Mouse (Mus musculus): ENCODE results near the gene Srrd.

The Srrd gene

DNA sequence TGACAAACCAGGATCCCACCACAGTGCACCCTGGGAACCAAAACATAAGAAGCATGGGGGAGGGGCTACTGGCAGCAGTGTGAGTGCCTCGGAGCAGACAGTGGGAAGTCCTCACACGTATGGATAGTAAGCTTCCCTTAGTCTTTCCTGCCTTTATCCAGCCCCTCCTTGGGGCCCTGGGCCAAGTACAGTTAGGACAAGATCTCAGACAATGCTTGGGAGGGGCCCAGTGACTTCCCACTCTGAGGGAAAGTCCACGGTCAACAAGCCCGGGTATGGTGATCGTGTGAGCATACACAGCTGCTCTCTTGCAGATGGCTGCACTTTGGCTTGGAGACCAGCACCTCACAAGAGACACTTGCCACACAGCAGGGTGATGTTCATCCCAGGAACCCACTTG, 25.5 kb downstream of the Srrd start:
- no peak for DNase-seq (ENCODE audit: low spot score)

DNA sequence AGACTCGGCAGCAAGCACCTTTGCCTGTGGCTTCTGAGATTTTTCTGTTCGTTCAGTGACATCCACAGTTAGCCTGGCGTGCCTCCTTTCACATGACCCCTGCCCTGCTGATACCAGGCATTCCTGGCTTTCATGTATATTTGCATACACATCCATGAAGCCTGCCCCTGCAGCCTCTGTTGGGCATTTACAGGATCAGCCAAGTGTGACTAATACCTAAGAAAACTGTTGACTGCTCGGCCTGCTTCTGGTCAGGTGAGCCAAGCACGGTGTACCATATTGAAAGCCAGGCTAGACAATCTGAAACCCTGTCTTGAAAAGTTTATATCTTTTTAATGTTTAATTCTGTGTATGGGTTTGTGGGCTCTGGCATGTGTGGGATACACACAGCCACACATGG, 26.4 kb downstream of the Srrd start:
- DNase-seq (ENCODE audit: low spot score), result no peak

GRCm38 (mm10) chr5:112313222-112313885, 29.5 kb downstream of the Srrd start:
- no peak for DNase-seq (ENCODE audit: low spot score)

GRCm38 (mm10) chr5:112305842-112306241, 37.0 kb downstream of the Srrd start:
- DNase-seq (ENCODE audit: low spot score), result no peak

- DNase-seq (ENCODE audit: low spot score), result no peak
Observed at GRCm38 (mm10) chr5:112302310-112302709, 40.5 kb downstream of the Srrd start.

DNA sequence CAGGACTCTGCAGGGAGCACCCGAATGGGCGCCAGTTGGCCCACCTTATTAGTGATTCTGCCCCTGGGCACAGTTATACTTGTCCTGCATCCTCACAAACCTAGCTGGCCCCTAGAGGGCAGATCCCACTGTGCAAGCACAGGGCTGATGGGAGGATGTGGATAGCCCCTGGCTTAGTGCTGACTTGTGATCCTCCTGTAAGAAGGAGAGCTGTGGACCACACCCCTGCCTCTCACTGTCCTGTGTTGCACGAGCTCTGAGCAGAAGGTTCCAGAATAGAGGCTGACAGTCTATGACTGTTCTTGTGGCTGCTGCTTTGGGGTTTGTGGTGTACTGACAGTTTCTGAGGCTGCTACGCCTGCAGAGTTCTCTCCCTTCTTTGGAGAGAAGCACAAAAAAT, 41.1 kb downstream of the Srrd start:
- no peak for DNase-seq (ENCODE audit: low spot score)

- DNase-seq (ENCODE audit: low spot score), result no peak
Observed at GRCm38 (mm10) chr5:112300721-112301308, 42.0 kb downstream of the Srrd start.

GRCm38 (mm10) chr5:112300112-112300511, 42.7 kb downstream of the Srrd start:
- DNase-seq (ENCODE audit: low spot score), result no peak

DNA sequence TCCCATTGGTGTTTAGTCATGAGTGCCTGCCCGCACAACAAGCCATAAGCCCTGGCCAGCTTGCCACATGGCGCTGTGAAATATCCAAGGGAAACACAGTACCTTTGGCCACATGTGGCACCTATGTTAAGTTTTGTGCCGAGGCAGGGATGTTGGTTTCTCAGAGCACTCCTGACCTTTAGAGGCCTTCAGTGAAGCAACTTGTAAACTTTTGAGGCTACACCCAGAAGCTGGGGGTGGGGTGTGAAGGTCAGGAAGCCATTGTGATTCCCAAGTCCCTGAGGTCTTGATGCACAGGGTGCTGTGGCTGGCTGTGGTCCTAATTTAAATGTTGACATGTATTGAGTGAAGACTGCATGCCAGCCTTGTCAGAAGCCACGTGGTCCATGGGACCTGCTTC, 43.4 kb downstream of the Srrd start:
- DNase-seq (ENCODE audit: low spot score), result no peak

DNA sequence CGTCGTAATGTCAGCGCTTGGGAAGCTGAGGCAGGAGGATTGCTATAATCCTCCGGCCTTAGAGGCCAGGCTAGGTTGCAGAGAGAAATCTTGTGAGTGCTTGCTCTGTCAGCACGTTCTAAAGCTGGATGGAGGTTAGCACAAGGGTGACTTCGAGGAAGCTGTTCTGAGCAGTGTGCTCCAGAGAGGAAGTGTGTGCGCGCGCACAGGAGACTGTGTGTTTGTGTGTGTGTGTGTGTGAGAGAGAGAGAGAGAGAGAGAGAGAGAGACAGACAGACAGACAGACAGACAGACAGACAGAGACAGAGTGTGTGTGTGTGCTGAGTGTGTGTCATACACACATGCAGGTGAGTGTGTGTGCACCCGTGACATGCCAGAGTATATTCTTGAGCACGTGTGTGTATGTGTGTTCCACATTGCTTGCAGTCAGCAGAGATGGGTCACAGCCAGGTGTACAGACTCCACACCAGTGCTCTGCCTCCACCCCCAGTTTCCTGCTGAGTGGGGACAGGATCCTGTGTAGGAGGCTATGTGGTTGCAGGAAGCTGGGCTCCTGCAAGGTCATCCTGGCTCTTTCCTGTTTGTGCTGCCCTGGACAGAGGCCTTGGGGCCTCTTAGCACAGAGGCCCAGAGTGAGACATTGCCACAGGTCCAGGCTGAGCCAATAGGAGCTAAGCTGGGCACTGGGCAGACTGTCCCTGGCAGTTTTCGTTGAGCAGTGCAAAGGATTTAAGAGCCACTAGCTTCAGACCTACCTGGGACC, 44.4 kb downstream of the Srrd start:
- no peak for DNase-seq (ENCODE audit: low spot score)

- DNase-seq (ENCODE audit: low spot score), result no peak
Observed at GRCm38 (mm10) chr5:112297257-112297656, 45.6 kb downstream of the Srrd start.

GRCm38 (mm10) chr5:112296404-112297181, 46.2 kb downstream of the Srrd start:
- no peak for DNase-seq (ENCODE audit: low spot score)

DNA sequence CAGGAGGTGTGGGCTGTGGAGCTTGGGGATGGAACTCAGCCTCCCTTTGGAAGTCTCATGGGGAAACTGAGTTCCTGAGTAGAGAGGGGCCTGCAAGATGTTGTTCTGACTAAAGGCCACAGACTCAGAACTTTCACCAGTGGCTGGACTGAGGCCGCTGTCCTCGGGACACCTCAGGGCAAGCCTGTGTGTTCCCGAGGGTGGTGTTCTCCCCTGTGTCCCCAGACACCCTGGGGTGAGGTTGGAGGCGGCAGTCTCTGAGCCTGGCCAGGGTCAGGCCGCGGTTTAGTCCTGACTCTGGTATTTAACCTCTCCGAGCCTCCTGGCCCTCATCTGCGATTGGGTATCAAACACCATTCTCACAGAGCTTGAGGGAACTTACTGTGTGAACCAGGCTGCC, 47.3 kb downstream of the Srrd start:
- no peak for DNase-seq (ENCODE audit: low spot score)

DNA sequence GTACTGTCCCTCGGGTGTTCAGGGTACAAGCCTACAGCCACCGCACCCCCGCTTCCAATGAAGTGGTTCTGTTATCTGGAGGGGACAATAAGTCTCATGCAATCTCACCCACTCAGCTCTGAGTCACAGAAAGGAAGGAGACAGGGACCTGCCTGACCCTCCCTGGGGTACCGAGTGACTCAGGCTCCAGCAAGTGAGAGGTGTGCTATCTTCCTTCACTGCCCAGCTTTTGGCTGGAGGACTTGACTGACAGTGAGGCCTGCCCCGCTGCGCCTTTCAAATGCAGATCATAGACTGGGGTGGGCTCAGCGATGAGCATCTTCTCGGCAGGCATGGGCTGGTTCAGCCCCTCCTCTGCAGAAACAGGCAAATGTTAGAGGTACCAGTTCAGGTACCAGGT, 47.7 kb downstream of the Srrd start:
- DNase-seq (ENCODE audit: low spot score), result no peak

DNA sequence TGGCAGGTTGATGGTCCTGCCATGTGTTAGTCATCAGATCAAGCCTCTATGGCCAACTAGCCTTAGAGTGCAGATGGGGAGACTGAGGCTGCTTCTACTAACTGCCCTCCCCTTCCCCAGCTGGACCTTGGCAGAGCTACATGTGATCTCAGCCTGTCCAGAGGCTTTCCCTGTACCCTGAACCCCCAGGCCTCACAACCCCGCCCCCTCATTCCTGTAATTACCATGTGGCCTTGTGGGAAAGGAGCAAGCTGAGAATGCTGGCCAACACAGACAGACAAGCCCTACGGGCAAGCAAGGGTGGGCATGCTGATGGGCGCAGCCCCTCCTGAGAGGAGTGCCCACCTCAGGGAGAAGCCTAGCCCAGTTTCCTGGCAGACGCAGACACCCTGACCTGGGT, 48.1 kb downstream of the Srrd start:
- no peak for DNase-seq (ENCODE audit: low spot score)

- DNase-seq (ENCODE audit: low spot score), result no peak
Observed at GRCm38 (mm10) chr5:112293800-112294199, 49.0 kb downstream of the Srrd start.

DNA sequence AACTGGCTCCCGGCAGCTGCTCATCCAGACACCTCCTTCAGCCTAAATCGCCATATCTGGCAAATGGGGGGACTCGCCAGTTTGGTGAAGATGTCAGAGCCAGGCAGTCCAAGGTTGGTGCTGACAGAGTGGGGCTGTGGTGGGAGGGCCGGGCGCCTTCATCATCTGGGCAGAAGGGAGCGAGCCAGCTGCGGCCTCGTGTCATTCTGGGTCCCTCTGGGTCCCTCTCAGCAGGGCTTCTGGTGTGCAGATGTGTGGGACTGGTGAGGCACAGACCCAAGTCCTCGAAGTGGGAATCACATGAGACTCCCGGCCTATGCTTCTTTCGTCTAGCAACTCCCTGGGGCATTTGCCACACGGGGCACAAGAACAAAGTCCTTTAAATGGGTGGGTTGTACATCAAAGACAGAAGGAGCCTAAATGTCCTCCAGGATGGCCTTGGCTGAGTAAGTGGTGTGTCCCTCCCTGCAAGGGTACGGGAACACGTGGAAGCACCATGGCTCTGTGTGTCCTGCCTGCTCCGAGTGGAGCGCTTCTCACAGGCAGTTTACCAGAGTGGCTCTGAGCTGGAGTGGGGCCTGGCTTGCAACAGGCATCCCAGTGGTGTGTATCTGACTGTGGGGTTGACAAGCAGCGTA, 50.4 kb downstream of the Srrd start:
- no peak for DNase-seq (ENCODE audit: low spot score)

GRCm38 (mm10) chr5:112291866-112292265, 51.0 kb downstream of the Srrd start:
- DNase-seq (ENCODE audit: low spot score), result no peak

DNA sequence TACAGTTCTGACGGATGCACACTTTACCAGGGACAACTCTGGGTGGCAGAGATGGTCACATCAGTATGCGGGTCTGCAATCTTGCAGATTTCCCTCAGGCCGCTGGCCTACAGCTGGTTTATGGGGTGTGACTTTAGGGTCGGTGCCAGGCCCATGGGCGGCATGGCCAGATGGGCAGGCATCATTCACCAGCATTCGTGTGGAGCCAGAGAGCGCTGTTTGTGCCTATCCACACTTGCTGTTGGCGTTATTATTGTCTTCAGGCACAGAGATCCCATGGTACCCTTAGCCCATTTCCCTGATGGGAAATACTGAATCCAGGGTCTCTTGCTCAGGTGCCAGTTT, 52.3 kb downstream of the Srrd start:
- no peak for DNase-seq (ENCODE audit: low spot score)

- DNase-seq (ENCODE audit: low spot score), result no peak
Observed at GRCm38 (mm10) chr5:112289819-112290535, 52.9 kb downstream of the Srrd start.

- no peak for DNase-seq (ENCODE audit: low spot score)
Observed at GRCm38 (mm10) chr5:112289236-112289635, 53.6 kb downstream of the Srrd start.
